Mouse (Mus musculus) heart, postnatal 0 days (tissue): ENCODE data around the gene Akap8.

Source experiments
- CTCF ChIP-seq: IDR thresholded peaks from 2 replicates; pipeline ENCODE4 v1.5.1; 2016; ENCODE audit warnings: antibody characterized with exemption, control low read depth, low read depth
- EP300 ChIP-seq: IDR thresholded peaks from 2 replicates; pipeline ENCODE4 v1.6.1; 2016; ENCODE audit warnings: antibody characterized with exemption, low read depth

- TF ChIP-seq CTCF = no peak
- TF ChIP-seq EP300 = no peak
These were observed 64.1 kb downstream of the Akap8 start for GRCm38 (mm10) chr17:32256896-32257295.
